Mouse (Mus musculus) olfactory bulb, adult 2 months (tissue): ENCODE measurements at regions not wholly inside any gene's neighbourhood (a gene's known extent, or its start where the extent isn't known, plus 50 kb on each side); places are given as distances from the start of the nearest gene placed in this dataset.

Source experiments
- CTCF ChIP-seq: fragments of 200-500 bp; IDR thresholded peaks from 2 replicates; pipeline ENCODE4 v1.5.1; 2012; ENCODE audit warnings: low read depth, mild to moderate bottlenecking, low read length, moderate library complexity; ENCODE audit not compliant: insufficient read depth
- POLR2A ChIP-seq: fragments of 200-500 bp; IDR thresholded peaks from 2 replicates; pipeline ENCODE4 v1.6.1; 2012; ENCODE audit warnings: mild to moderate bottlenecking, low read depth, low read length, moderate library complexity; ENCODE audit not compliant: insufficient read depth

- TF ChIP-seq CTCF (no peak), POLR2A (no peak)
Measured at GRCm38 (mm10) chr7:40388152-40388551, 510.0 kb upstream of the Vstm2b start.
